Mouse (Mus musculus) 3134 (cell line): ENCODE data around the gene Hectd2.

ENCODE experiments used
- DNase-seq: peaks from one replicate; pipeline ENCODE4 v3.0.0-alpha.2; 2011; ENCODE audit warnings: low spot score; ENCODE audit not compliant: insufficient read length; ENCODE audit errors: extremely low read depth

Gene Hectd2

GRCm38 (mm10) chr19:36560160-36560559 lies 5.7 kb downstream of the Hectd2 start:
- no peak for DNase-seq

GRCm38 (mm10) chr19:36561171-36561570 lies 6.7 kb downstream of the Hectd2 start:
- DNase-seq, result no peak

- DNase-seq, result no peak
Measured at GRCm38 (mm10) chr19:36564396-36564795, 10.0 kb downstream of the Hectd2 start.

DNA sequence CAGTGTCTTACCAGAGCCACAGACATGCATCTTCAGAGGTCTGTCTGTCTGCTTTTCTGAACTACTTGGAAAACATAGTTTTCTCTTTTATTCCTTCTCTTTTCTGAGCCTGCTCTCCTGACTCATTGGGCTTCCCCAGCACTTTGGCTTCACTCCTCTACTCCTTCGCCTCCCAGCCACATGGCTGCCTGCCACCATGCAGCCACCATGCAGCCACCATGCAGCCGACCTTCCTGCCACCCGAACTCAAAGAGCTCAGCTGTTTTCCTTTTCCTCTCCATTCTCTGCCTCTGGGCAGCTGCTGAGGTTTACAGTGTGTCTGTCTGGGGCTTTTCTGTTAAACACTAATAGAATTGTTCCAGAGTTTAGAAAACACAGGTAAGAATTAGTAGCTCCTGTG lies 19.5 kb downstream of the Hectd2 start:
- DNase-seq, result peak; percentile 14

DNA sequence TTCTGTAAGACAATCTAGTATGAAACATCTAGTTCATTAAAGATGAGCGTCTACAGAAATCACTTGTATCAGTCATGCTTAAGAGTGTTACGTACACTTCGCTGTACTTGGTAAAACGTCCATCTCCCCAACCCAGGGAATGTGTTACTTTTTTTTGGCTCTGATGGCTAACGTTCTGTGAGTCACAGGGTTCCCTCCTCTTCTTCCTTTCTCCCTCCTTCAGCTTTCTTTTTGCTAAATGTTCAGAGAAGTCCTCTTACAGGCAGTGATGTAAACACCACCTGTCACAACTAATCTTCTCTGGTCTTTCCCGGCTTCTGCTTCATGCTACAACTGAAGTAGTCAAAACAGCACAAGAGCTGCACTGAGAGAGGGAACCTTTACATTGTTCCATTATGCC lies 20.7 kb downstream of the Hectd2 start:
- DNase-seq, result no peak

GRCm38 (mm10) chr19:36580874-36581273 lies 26.4 kb downstream of the Hectd2 start:
- DNase-seq, result no peak

GRCm38 (mm10) chr19:36582116-36582515 lies 27.7 kb downstream of the Hectd2 start:
- no peak for DNase-seq

DNA sequence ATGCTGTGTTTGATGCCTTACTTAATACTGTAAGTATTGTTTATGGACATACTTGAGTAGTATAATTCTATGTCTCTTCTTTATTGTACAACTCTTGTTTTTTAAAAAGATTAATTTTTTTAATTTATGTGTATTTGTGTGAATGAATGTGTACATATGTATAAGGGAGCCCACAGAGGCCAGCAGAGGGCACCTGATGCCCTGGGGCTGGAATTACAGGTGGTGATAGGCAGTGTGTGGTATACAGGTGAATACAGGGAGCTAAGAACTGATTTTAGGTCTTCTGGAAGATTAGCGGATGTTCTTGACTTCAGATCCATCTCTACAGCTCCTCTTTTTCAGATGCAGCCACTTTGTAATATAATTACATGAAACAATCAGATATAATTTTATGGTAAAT lies 31.1 kb downstream of the Hectd2 start:
- DNase-seq, result no peak

- DNase-seq, result no peak
Measured at GRCm38 (mm10) chr19:36594409-36594808, 40.0 kb downstream of the Hectd2 start.

DNA sequence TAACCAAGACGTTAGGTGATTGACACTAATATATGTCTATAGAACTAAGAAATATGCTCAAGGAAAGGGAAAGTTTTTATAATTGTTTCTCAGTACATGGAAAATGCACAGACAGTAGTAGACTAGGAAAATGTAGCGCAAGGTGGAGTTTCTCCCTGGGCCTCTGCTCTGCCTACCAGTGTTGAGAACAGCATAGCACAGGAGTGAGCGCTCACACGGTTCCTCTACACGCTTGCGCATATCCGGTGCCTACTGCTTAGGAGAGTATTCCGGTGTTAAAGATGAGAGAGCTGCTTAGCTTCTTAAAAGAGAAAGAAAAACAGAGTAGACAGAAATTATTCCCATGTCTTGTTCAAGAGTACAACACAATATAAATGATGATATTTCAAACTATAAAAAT lies 47.4 kb downstream of the Hectd2 start:
- no peak for DNase-seq

- no peak for DNase-seq
Measured at GRCm38 (mm10) chr19:36602535-36603312, 48.3 kb downstream of the Hectd2 start.

- no peak for DNase-seq
Measured at GRCm38 (mm10) chr19:36606270-36606669, 51.8 kb downstream of the Hectd2 start.

- DNase-seq, result no peak
Measured at GRCm38 (mm10) chr19:36609229-36609628, 54.8 kb downstream of the Hectd2 start.

DNA sequence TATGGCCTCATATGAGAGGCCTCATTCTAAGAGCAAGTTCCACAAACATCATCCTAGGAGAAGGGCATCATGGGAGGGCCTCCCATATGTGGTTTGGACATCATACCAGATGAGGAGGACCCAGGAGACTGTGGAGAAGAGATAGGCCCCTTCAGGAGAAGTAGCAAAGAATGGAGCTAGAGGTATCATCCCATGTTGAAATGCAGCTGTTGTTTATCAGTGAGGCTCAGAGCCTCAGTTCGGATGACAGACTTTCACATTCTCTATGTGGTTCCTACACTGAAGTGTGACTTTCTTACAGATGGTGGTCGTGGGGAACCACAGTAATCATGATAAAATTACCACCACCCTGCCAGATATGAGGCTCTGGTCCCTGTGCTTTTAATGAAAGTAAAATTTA lies 55.9 kb downstream of the Hectd2 start:
- DNase-seq, result no peak

GRCm38 (mm10) chr19:36625906-36626305 lies 71.5 kb downstream of the Hectd2 start:
- DNase-seq, result no peak

- no peak for DNase-seq
Measured at GRCm38 (mm10) chr19:36626881-36627280, 72.4 kb downstream of the Hectd2 start.

- no peak for DNase-seq
Measured at GRCm38 (mm10) chr19:36629394-36629910, 75.0 kb downstream of the Hectd2 start.

- no peak for DNase-seq
Measured at GRCm38 (mm10) chr19:36630361-36630760, 75.9 kb downstream of the Hectd2 start.

DNA sequence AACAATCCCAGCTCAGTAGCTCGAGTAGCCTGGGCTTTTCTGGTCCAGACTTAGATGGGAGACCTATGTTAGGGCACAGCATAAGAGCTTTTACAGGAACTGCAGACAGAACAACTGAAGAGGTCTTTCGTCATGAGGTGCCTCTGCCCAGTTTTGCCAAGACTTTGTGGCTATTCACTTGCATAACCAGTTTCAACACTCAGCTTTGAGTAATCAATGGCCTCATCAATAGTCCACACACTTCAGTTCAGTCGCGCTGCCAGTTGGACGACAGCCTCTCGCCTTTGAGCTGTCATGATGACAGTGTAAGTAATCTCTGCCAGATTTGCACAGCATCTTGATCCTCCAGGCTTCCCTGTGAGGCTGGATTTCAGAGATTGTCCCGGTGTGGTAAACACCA lies 80.3 kb downstream of the Hectd2 start:
- no peak for DNase-seq

DNA sequence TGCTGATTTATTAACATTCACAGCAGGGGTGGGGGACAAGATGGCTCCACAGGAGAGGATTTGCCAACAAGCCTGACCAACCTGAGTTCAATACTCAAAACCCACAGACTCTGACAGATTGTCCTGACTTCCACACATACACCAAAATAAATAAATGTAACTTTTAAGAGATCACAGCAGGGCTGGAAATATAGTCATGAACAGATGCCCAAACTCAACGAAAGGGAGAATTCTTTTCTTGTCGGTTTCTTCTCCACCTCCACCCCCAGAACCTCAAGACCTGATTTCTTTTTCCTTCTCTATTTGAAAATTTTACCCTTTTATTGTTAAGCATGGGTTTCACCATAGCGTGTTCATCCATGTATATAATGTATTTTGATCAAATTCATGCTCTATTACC lies 82.8 kb downstream of the Hectd2 start:
- no peak for DNase-seq

DNA sequence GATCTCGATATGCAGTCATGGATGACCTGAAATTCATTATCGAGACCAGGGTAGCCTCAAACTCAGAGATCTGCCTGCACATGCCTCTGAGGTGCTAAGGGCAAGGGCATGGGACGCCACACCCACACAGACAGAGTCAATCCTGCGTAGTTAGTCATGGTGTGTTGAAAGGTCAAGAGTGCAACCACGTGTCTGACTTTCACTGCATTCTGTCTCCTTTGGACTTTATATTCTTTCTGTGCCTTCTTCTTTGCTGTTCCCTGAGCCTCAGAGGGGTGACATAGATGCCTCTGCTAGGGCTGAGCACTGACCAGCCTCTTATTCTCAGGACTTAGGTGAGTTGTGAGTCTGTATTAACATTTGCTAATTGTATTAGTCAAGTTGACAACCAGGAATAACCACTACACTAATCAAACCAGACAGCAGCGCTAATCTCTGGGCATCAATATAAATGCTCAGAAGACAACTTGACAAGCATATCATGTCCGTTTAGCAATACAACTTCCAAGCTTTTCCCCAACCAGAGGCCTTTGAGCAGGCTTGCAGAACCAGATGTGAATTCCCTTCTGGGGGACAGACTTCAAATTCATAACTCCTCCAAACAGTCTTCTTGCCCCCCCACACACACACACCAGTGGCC lies 83.6 kb downstream of the Hectd2 start:
- DNase-seq, result no peak

DNA sequence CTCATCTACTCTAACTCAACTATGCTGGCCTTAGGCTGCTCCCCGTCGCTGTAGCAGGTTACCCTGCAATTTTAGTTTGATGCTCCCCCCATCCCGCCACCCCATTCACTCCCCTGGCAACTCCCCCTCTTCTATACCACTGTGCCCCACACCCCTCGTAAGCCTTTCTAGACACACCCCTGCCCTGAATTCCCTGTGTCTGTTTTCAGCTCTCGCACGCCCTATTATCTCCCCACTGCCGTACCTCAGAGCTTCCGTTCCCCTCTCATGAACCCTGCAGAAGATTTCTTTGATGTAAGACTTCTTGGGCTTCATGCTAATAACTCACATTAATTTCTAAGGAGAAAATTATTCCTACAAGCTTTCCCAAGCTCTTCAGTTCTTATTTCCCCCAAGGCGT lies 84.6 kb downstream of the Hectd2 start:
- DNase-seq, result no peak
